Mouse (Mus musculus): Measurements from ENCODE around the gene Gm7073. TPM values are rescaled to one million over a fixed set of nuclear protein-coding genes. Genes with fewer than 3 reads are reported as not detected.

Gene Gm7073
- polyA plus RNA-seq, 1 experiment = not detected

- no peaks in the 10 kb centered on the region for H3K4me1 ChIP-seq (ENCODE audit: control insufficient read depth, insufficient read depth, low read length)
- H3K4me3 ChIP-seq (replicated peaks; ENCODE audit: control insufficient read depth, low read depth, low read length) = no peak overlapping the region
- H3K27ac ChIP-seq (ENCODE audit: control insufficient read depth, insufficient read depth, low read depth, low read length, poor library complexity) = no peak overlapping the region
- TF ChIP-seq POLR2A (IDR thresholded peaks at IDR 0.05; ENCODE audit: borderline replicate concordance, control insufficient read depth, low read depth, low read length) (no peak), CTCF (IDR thresholded peaks at IDR 0.05; ENCODE audit: control insufficient read depth, insufficient read depth, low read length) (no peak)
- WGBS = 51% methylated on average over 4 of the region's 4 CpGs
These were observed 5.0 kb upstream of the Gm7073 start for GRCm38 (mm10) chrX:60544098-60544497.

GRCm38 (mm10) chrX:60542901-60543300 is 3.9 kb upstream of the Gm7073 start:
- TF ChIP-seq CTCF (IDR thresholded peaks at IDR 0.05; ENCODE audit: control insufficient read depth, insufficient read depth, low read length) (no peak), POLR2A (IDR thresholded peaks at IDR 0.05; ENCODE audit: borderline replicate concordance, control insufficient read depth, low read depth, low read length) (no peak)
- Histone ChIP-seq H3K4me3 (replicated peaks; ENCODE audit: control insufficient read depth, low read depth, low read length) (no peak overlapping the region), H3K4me1 (ENCODE audit: control insufficient read depth, insufficient read depth, low read length) (no peaks in the 10 kb centered on the region), H3K27ac (ENCODE audit: control insufficient read depth, insufficient read depth, low read depth, low read length, poor library complexity) (no peak overlapping the region)
- 50% methylated on average over 1 of the region's 1 CpGs for WGBS

- H3K4me1 ChIP-seq (ENCODE audit: control insufficient read depth, insufficient read depth, low read length) = no peaks in the 10 kb centered on the region
- peak; percentile 14; the same call in 1 of the 2 replicates for TF ChIP-seq CTCF (IDR thresholded peaks at IDR 0.05; ENCODE audit: control insufficient read depth, insufficient read depth, low read length)
- TF ChIP-seq POLR2A (IDR thresholded peaks at IDR 0.05; ENCODE audit: borderline replicate concordance, control insufficient read depth, low read depth, low read length) = no peak
- no peak overlapping the region for H3K4me3 ChIP-seq (replicated peaks; ENCODE audit: control insufficient read depth, low read depth, low read length)
- H3K27ac ChIP-seq (ENCODE audit: control insufficient read depth, insufficient read depth, low read depth, low read length, poor library complexity) = no peak overlapping the region
These were observed 35.1 kb downstream of the Gm7073 start for GRCm38 (mm10) chrX:60503995-60504394.

- Histone ChIP-seq H3K27ac (ENCODE audit: control insufficient read depth, insufficient read depth, low read depth, low read length, poor library complexity) (no peak overlapping the region), H3K4me3 (replicated peaks; ENCODE audit: control insufficient read depth, low read depth, low read length) (no peak overlapping the region), H3K4me1 (ENCODE audit: control insufficient read depth, insufficient read depth, low read length) (no peaks in the 10 kb centered on the region)
- TF ChIP-seq CTCF (IDR thresholded peaks at IDR 0.05; ENCODE audit: control insufficient read depth, insufficient read depth, low read length) = no peak
- TF ChIP-seq POLR2A (IDR thresholded peaks at IDR 0.05; ENCODE audit: borderline replicate concordance, control insufficient read depth, low read depth, low read length) = no peak
- WGBS = 71% methylated on average over 1 of the region's 1 CpGs
These were observed 41.3 kb downstream of the Gm7073 start for GRCm38 (mm10) chrX:60497750-60498149.

- no peaks in the 10 kb centered on the region for H3K4me1 ChIP-seq (ENCODE audit: control insufficient read depth, insufficient read depth, low read length)
- H3K27ac ChIP-seq (ENCODE audit: control insufficient read depth, insufficient read depth, low read depth, low read length, poor library complexity) = no peak overlapping the region
- H3K4me3 ChIP-seq (replicated peaks; ENCODE audit: control insufficient read depth, low read depth, low read length) = no peak overlapping the region
- no peak for TF ChIP-seq POLR2A (IDR thresholded peaks at IDR 0.05; ENCODE audit: borderline replicate concordance, control insufficient read depth, low read depth, low read length)
- TF ChIP-seq CTCF (IDR thresholded peaks at IDR 0.05; ENCODE audit: control insufficient read depth, insufficient read depth, low read length) = no peak
These were observed 43.7 kb downstream of the Gm7073 start for GRCm38 (mm10) chrX:60495308-60495707.

- TF ChIP-seq CTCF (IDR thresholded peaks at IDR 0.05; ENCODE audit: control insufficient read depth, insufficient read depth, low read length) = no peak
- TF ChIP-seq POLR2A (IDR thresholded peaks at IDR 0.05; ENCODE audit: borderline replicate concordance, control insufficient read depth, low read depth, low read length) = no peak
- Histone ChIP-seq H3K4me3 (replicated peaks; ENCODE audit: control insufficient read depth, low read depth, low read length) (no peak overlapping the region), H3K4me1 (ENCODE audit: control insufficient read depth, insufficient read depth, low read length) (no peaks in the 10 kb centered on the region), H3K27ac (ENCODE audit: control insufficient read depth, insufficient read depth, low read depth, low read length, poor library complexity) (no peak overlapping the region)
- 21% methylated on average over 2 of the region's 2 CpGs for WGBS
These were observed 75.3 kb downstream of the Gm7073 start for GRCm38 (mm10) chrX:60463786-60464185.

GRCm38 (mm10) chrX:60414563-60415111 is 124.4 kb downstream of the Gm7073 start:
- WGBS = 59% methylated on average over 4 of the region's 4 CpGs
- Histone ChIP-seq H3K27ac (ENCODE audit: control insufficient read depth, insufficient read depth, low read depth, low read length, poor library complexity) (no peak overlapping the region), H3K4me3 (replicated peaks; ENCODE audit: control insufficient read depth, low read depth, low read length) (no peak overlapping the region), H3K4me1 (ENCODE audit: control insufficient read depth, insufficient read depth, low read length) (no peaks in the 10 kb centered on the region)
- no peak for TF ChIP-seq POLR2A (IDR thresholded peaks at IDR 0.05; ENCODE audit: borderline replicate concordance, control insufficient read depth, low read depth, low read length)
- no peak for TF ChIP-seq CTCF (IDR thresholded peaks at IDR 0.05; ENCODE audit: control insufficient read depth, insufficient read depth, low read length)

- 81% methylated on average over 4 of the region's 4 CpGs for WGBS
- H3K4me1 ChIP-seq (ENCODE audit: control insufficient read depth, insufficient read depth, low read length) = no peaks in the 10 kb centered on the region
These were observed 133.4 kb downstream of the Gm7073 start for GRCm38 (mm10) chrX:60405681-60406080.

GRCm38 (mm10) chrX:60404668-60405044 is 134.4 kb downstream of the Gm7073 start:
- H3K27ac ChIP-seq (ENCODE audit: control insufficient read depth, insufficient read depth, low read depth, low read length, poor library complexity) = peak overlapping the region; percentile 99
- H3K4me1 ChIP-seq (ENCODE audit: control insufficient read depth, insufficient read depth, low read length) = no peaks in the 10 kb centered on the region
- TF ChIP-seq POLR2A (IDR thresholded peaks at IDR 0.05; ENCODE audit: borderline replicate concordance, control insufficient read depth, low read depth, low read length) (peak; percentile 67), CTCF (IDR thresholded peaks at IDR 0.05; ENCODE audit: control insufficient read depth, insufficient read depth, low read length) (peak; percentile 52)
- peak overlapping the region; percentile 76 for H3K4me3 ChIP-seq (replicated peaks; ENCODE audit: control insufficient read depth, low read depth, low read length)
- 13% methylated on average over 17 of the region's 17 CpGs for WGBS

More at GRCm38 (mm10) chrX:60405681-60406080, 133.4 kb downstream of the Gm7073 start:
- no peak overlapping the region for H3K27ac ChIP-seq (ENCODE audit: control insufficient read depth, insufficient read depth, low read depth, low read length, poor library complexity)
- TF ChIP-seq CTCF (IDR thresholded peaks at IDR 0.05; ENCODE audit: control insufficient read depth, insufficient read depth, low read length) (no peak), POLR2A (IDR thresholded peaks at IDR 0.05; ENCODE audit: borderline replicate concordance, control insufficient read depth, low read depth, low read length) (no peak)
- no peak overlapping the region for H3K4me3 ChIP-seq (replicated peaks; ENCODE audit: control insufficient read depth, low read depth, low read length)
